Mouse (Mus musculus) thymus, postnatal 4 days (tissue): ENCODE data around the gene Ifna5.
"Not testable (repeated sequence)": the region's sequence is repeated elsewhere in the genome, so short reads cannot be mapped to it uniquely, and the experiment has no call there.

Experiments used
- DNase-seq: peaks from one replicate; pipeline ENCODE4 v3.0.0; 2021

The Ifna5 gene

GRCm38 (mm10) chr4:88835225-88835624, at the start of gene Ifna5:
Gene Ifna5 (plus strand): TSS chr4:88835525.
- DNase-seq = not testable (repeated sequence)

GRCm38 (mm10) chr4:88788402-88788801, 46.9 kb upstream of the Ifna5 start, which contains the start of gene Gm13277:
Gene Gm13277 (plus strand): TSS chr4:88788632.
- DNase-seq = peak; percentile 74

GRCm38 (mm10) chr4:88791250-88791649, 44.1 kb upstream of the Ifna5 start, which contains the start of gene Gm13278:
Gene Gm13278 (plus strand): TSS chr4:88791550.
- not testable (repeated sequence) for DNase-seq

GRCm38 (mm10) chr4:88793936-88794675, 41.2 kb upstream of the Ifna5 start, which contains the start of gene Gm13275:
Gene Gm13275 (plus strand): TSS chr4:88794487.
- peak; percentile 73 for DNase-seq

- DNase-seq = not testable (repeated sequence)
Observed at GRCm38 (mm10) chr4:88797097-88797496, 38.2 kb upstream of the Ifna5 start, which contains the start of gene Gm13279. Gene Gm13279 (plus strand): TSS chr4:88797397.

GRCm38 (mm10) chr4:88799365-88799764, 36.0 kb upstream of the Ifna5 start, which contains the start of gene Gm13285:
Gene Gm13285 (plus strand): TSS chr4:88799665.
- not testable (repeated sequence) for DNase-seq

GRCm38 (mm10) chr4:88802954-88803353, 32.4 kb upstream of the Ifna5 start, which contains the start of gene Gm13287:
Gene Gm13287 (plus strand): TSS chr4:88803254.
- DNase-seq = not testable (repeated sequence)

GRCm38 (mm10) chr4:88805231-88805630, 30.1 kb upstream of the Ifna5 start, which contains the start of gene Gm13288:
Gene Gm13288 (plus strand): TSS chr4:88805531.
- not testable (repeated sequence) for DNase-seq

GRCm38 (mm10) chr4:88805761-88806160, 29.6 kb upstream of the Ifna5 start:
- DNase-seq = not testable (repeated sequence)

- DNase-seq = no peak
Observed at GRCm38 (mm10) chr4:88815928-88816327, 19.4 kb upstream of the Ifna5 start, which contains the start of gene Ifna7. Gene Ifna7 (plus strand): TSS chr4:88816228.

- no peak for DNase-seq
Observed at GRCm38 (mm10) chr4:88819659-88820058, 15.7 kb upstream of the Ifna5 start, which contains the start of gene Ifna11. Gene Ifna11 (plus strand): TSS chr4:88819959.

- peak; percentile 49 for DNase-seq
Observed at GRCm38 (mm10) chr4:88822995-88823394, 12.3 kb upstream of the Ifna5 start.

GRCm38 (mm10) chr4:88827116-88827515, 8.2 kb upstream of the Ifna5 start, which contains the start of gene Ifna6:
Gene Ifna6 (plus strand): TSS chr4:88827416.
- not testable (repeated sequence) for DNase-seq

GRCm38 (mm10) chr4:88830523-88830922, 4.8 kb upstream of the Ifna5 start:
- peak; percentile 66 for DNase-seq

GRCm38 (mm10) chr4:88838828-88839227, 3.5 kb downstream of the Ifna5 start:
- DNase-seq = peak; percentile 40

GRCm38 (mm10) chr4:88840058-88840457, 4.7 kb downstream of the Ifna5 start:
- DNase-seq = no peak

GRCm38 (mm10) chr4:88841438-88841911, 6.2 kb downstream of the Ifna5 start, which contains the start of gene Ifna4:
Gene Ifna4 (plus strand): TSS chr4:88841861.
- no peak for DNase-seq

GRCm38 (mm10) chr4:88845334-88845733, 10.0 kb downstream of the Ifna5 start:
- DNase-seq = no peak

- DNase-seq = no peak
Observed at GRCm38 (mm10) chr4:88849698-88850097, 14.4 kb downstream of the Ifna5 start, which contains the start of gene Ifna1. Gene Ifna1 (plus strand): TSS chr4:88850087.

- no peak for DNase-seq
Observed at GRCm38 (mm10) chr4:88851026-88851763, 15.9 kb downstream of the Ifna5 start.

- DNase-seq = no peak
Observed at GRCm38 (mm10) chr4:88859214-88859613, 23.9 kb downstream of the Ifna5 start.

GRCm38 (mm10) chr4:88863309-88863708, 28.0 kb downstream of the Ifna5 start:
- DNase-seq = no peak

- DNase-seq = peak; percentile 59
Observed at GRCm38 (mm10) chr4:88864599-88864998, 29.3 kb downstream of the Ifna5 start.
